Mouse (Mus musculus): ENCODE results near the gene Tat.
A peak's percentile ranks its signal among the peaks of the same experiment; 100 is the strongest.
"Not testable (repeated sequence)": the region's sequence is repeated elsewhere in the genome, so short reads cannot be mapped to it uniquely, and the experiment has no call there.

The Tat gene

GRCm38 (mm10) chr8:109982386-109983105 lies 7.7 kb upstream of the Tat start:
- DNase-seq (ENCODE audit: low spot score) = no peak

GRCm38 (mm10) chr8:109983944-109984343 lies 6.3 kb upstream of the Tat start:
- no peak for DNase-seq (ENCODE audit: low spot score)

GRCm38 (mm10) chr8:109986384-109986783 lies 3.9 kb upstream of the Tat start:
- no peak for DNase-seq (ENCODE audit: low spot score)

- DNase-seq (ENCODE audit: low spot score) = no peak
Observed at GRCm38 (mm10) chr8:109987776-109988175, 2.5 kb upstream of the Tat start.

GRCm38 (mm10) chr8:109989151-109989550 lies 1.1 kb upstream of the Tat start:
- DNase-seq (ENCODE audit: low spot score) = no peak

- no peak for DNase-seq (ENCODE audit: low spot score)
Observed at GRCm38 (mm10) chr8:109992166-109992565, 1.9 kb downstream of the Tat start.

GRCm38 (mm10) chr8:109992951-109993350 lies 2.7 kb downstream of the Tat start:
- no peak for DNase-seq (ENCODE audit: low spot score)

GRCm38 (mm10) chr8:109997381-109997780 lies 7.1 kb downstream of the Tat start:
- no peak for DNase-seq (ENCODE audit: low spot score)

- DNase-seq (ENCODE audit: low spot score) = no peak
Observed at GRCm38 (mm10) chr8:109998066-109998465, 7.8 kb downstream of the Tat start.

GRCm38 (mm10) chr8:109999974-110000373 lies 9.7 kb downstream of the Tat start:
- DNase-seq (ENCODE audit: low spot score) = no peak

- DNase-seq (ENCODE audit: low spot score) = no peak
Observed at GRCm38 (mm10) chr8:110002953-110003352, 12.7 kb downstream of the Tat start.

- no peak for DNase-seq (ENCODE audit: low spot score)
Observed at GRCm38 (mm10) chr8:110004300-110004699, 14.1 kb downstream of the Tat start.

GRCm38 (mm10) chr8:110006312-110007023 lies 16.2 kb downstream of the Tat start:
- no peak for DNase-seq (ENCODE audit: low spot score)

- no peak for DNase-seq (ENCODE audit: low spot score)
Observed at GRCm38 (mm10) chr8:110008228-110008994, 18.2 kb downstream of the Tat start.

- no peak for DNase-seq (ENCODE audit: low spot score)
Observed at GRCm38 (mm10) chr8:110008995-110009446, 18.8 kb downstream of the Tat start.

- peak; percentile 5 for DNase-seq (ENCODE audit: low spot score)
Observed at GRCm38 (mm10) chr8:110010868-110011267, 20.6 kb downstream of the Tat start.

GRCm38 (mm10) chr8:110022081-110022480 lies 31.8 kb downstream of the Tat start:
- no peak for DNase-seq (ENCODE audit: low spot score)

GRCm38 (mm10) chr8:110022768-110023344 lies 32.6 kb downstream of the Tat start:
- no peak for DNase-seq (ENCODE audit: low spot score)

GRCm38 (mm10) chr8:110033771-110034170 lies 43.5 kb downstream of the Tat start:
- DNase-seq (ENCODE audit: low spot score) = not testable (repeated sequence)

GRCm38 (mm10) chr8:110034331-110034730 lies 44.1 kb downstream of the Tat start:
- no peak for DNase-seq (ENCODE audit: low spot score)

GRCm38 (mm10) chr8:110036156-110036555 lies 45.9 kb downstream of the Tat start:
- DNase-seq (ENCODE audit: low spot score) = no peak

- DNase-seq (ENCODE audit: low spot score) = no peak
Observed at GRCm38 (mm10) chr8:110039216-110039615, 49.0 kb downstream of the Tat start.

Measured in ovary, postnatal 10 days (tissue).